Mouse (Mus musculus): ENCODE data around the gene Capn13. TPM values are rescaled to one million over a fixed set of nuclear protein-coding genes. Genes with fewer than 3 reads are reported as not detected.
"Not testable (repeated sequence)": the region's sequence is repeated elsewhere in the genome, so short reads cannot be mapped to it uniquely, and the experiment has no call there.

Gene Capn13
- total RNA-seq, 2 experiments from 2014 or later: not detected

DNA sequence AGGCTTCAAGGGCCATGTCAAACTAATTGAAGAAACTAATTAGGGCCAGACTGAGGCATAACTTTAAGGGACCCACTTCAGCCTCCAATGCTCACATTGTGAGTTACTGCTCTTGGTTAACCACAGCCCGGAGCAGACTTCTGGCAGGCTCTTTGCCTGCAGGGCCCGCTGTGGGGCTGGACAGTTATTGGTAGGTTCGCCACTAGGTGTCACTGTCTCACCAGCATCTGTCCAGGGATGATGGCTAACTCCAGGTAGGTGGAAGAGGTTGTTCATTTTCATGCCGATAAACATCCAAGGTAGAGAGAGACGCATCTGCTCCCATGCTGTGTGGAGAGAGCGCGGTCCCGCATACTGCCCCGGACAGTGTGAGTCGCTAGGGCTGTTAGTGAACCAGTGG is 98.6 kb downstream of the Capn13 start:
- TF ChIP-seq CTCF (IDR thresholded peaks at IDR 0.05): peak; percentile 87
- Histone ChIP-seq H3K4me3 (no peak overlapping the region), H3K27ac (no peak overlapping the region)
- intact Hi-C loops (cut with DNase I): loop anchor here (1.0 to 10.0 kb wide), 4 partner anchors 273 to 580 kb away; partner anchors contain the start of gene Ehd3
- peak; percentile 73 to 83 for DNase-seq (ENCODE audit: extremely low spot score in 1 of 2, low spot score in 2 of 2)

- intact Hi-C loops (cut with DNase I): loop anchor here (1.0 to 10.0 kb wide), 4 partner anchors 273 to 581 kb away; partner anchors contain the start of gene Ehd3
- peak; percentile 68 to 70 for DNase-seq (ENCODE audit: extremely low spot score in 1 of 2, low spot score in 2 of 2)
- peak; percentile 95 for TF ChIP-seq CTCF (IDR thresholded peaks at IDR 0.05)
- Histone ChIP-seq H3K27ac (no peak overlapping the region), H3K4me3 (no peak overlapping the region)
Observed at GRCm38 (mm10) chr17:73301258-73302050, 99.2 kb downstream of the Capn13 start.

DNA sequence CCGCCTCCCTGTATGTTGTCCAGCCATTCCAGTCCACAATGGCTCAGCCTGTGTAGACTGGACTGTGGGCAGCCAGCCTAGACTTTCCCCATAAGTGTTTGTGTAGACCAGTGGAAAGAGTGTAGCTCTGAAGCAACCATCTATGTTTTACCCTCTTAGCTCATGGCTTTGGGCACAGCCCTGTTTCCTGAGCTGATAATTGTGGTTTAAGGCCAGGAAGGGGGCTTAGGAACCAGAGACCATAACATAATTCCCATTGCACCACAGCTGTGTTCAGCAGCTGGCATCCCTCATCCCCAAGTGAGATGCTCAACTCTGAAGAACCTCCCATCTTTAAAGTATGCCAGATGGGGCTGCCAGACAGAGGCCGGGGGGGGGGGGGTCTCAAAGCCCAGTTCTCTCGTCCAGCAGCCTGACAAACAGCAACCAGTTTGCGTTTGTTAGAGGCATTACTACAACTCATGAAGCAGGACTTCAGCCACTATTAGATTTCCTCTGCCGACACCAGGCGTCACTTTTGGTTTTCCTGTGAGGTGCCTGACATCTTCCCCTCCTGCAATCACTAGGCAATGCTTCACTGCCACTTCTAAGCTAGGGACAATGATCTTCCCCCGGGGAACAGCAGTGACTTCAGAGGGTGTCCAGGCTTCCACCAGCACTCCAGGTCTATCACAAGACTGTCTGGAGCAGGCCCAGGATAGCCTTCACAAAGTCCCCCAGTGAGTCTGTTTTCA is 100.4 kb downstream of the Capn13 start:
- H3K27ac ChIP-seq: no peak overlapping the region
- no peak for DNase-seq (ENCODE audit: extremely low spot score in 1 of 2, low spot score in 2 of 2)
- no peak overlapping the region for H3K4me3 ChIP-seq
- intact Hi-C loops (cut with DNase I): loop anchor here (10.0 kb wide), 1 partner anchor 274 kb away; no protein-coding TSS in a partner anchor
- TF ChIP-seq CTCF (IDR thresholded peaks at IDR 0.05): no peak

- TF ChIP-seq CTCF (IDR thresholded peaks at IDR 0.05): no peak
- DNase-seq (ENCODE audit: extremely low spot score in 1 of 2, low spot score in 2 of 2): no peak
- H3K4me3 ChIP-seq: no peak overlapping the region
- intact Hi-C loops (cut with DNase I): loop anchor here (2.0 kb wide), 1 partner anchor 500 kb away; no protein-coding TSS in a partner anchor
- H3K27ac ChIP-seq: no peak overlapping the region
Observed at GRCm38 (mm10) chr17:73298981-73299380, 101.7 kb downstream of the Capn13 start.

- no peak overlapping the region for H3K27ac ChIP-seq
- H3K4me3 ChIP-seq: no peak overlapping the region
- intact Hi-C loops (cut with DNase I): loop anchor here (1.0 to 2.0 kb wide), 4 partner anchors 122 to 439 kb away; no protein-coding TSS in a partner anchor
- TF ChIP-seq CTCF (IDR thresholded peaks at IDR 0.05): peak; percentile 66
- peak; percentile 59 to 67 for DNase-seq (ENCODE audit: extremely low spot score in 1 of 2, low spot score in 2 of 2)
Observed at GRCm38 (mm10) chr17:73296855-73297254, 103.8 kb downstream of the Capn13 start.

GRCm38 (mm10) chr17:73293237-73293636 is 107.4 kb downstream of the Capn13 start:
- intact Hi-C loops (cut with DNase I): no loop called here
- no peak overlapping the region for H3K27ac ChIP-seq
- TF ChIP-seq CTCF (IDR thresholded peaks at IDR 0.05): no peak
- H3K4me3 ChIP-seq: no peak overlapping the region
- DNase-seq (ENCODE audit: extremely low spot score in 1 of 2, low spot score in 2 of 2): no peak

DNA sequence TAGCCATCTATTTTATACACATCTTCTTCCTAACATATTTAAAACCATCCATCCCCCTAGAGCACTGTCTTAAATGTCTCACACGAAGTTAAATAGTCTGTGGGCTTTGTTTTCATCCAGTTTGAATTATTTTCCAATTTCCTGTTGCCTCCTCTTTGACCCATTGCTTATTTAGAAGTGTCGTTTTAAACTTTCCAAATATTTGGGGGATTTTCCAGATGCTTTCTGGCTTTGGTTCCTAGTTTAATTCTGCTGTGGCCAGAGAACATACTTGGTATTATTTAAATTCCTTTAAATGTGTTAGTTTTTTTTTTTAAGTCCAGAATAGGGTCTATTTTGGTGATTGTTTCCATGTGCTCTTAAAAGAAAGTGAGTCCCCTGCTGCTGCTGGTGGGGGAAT is 116.4 kb downstream of the Capn13 start:
- DNase-seq (ENCODE audit: extremely low spot score in 1 of 2, low spot score in 2 of 2): no peak
- H3K4me3 ChIP-seq: no peak overlapping the region
- no peak overlapping the region for H3K27ac ChIP-seq
- intact Hi-C loops (cut with DNase I): no loop called here
- TF ChIP-seq CTCF (IDR thresholded peaks at IDR 0.05): no peak

- intact Hi-C loops (cut with DNase I); DNase-seq (ENCODE audit: extremely low spot score in 1 of 2, low spot score in 2 of 2); H3K4me3 ChIP-seq; H3K27ac ChIP-seq: not testable (repeated sequence)
Observed at GRCm38 (mm10) chr17:73282702-73283101, 118.0 kb downstream of the Capn13 start.

DNA sequence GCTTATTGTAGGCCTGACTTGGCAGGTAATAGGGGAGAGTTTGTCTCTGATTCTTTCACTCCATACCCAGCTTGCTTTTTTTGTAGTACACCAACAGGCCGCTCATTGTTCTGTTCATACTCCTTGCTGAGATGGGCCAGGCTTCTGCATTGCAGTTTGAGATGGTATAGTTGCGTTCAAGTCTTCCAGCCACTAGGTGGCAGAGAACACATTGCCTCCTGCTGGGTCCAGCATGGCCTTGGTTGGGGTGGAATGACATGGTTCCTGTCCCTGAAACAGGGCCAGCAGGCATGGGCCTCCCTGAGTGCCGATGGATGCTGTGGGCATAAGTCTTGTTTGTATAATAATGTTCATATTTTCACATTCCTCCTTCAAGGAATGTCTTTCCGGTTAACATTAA is 122.9 kb downstream of the Capn13 start:
- Histone ChIP-seq H3K27ac (no peak overlapping the region), H3K4me3 (no peak overlapping the region)
- DNase-seq (ENCODE audit: extremely low spot score in 1 of 2, low spot score in 2 of 2): no peak
- intact Hi-C loops (cut with DNase I): no loop called here
- peak; percentile 19 for TF ChIP-seq CTCF (IDR thresholded peaks at IDR 0.05)

DNA sequence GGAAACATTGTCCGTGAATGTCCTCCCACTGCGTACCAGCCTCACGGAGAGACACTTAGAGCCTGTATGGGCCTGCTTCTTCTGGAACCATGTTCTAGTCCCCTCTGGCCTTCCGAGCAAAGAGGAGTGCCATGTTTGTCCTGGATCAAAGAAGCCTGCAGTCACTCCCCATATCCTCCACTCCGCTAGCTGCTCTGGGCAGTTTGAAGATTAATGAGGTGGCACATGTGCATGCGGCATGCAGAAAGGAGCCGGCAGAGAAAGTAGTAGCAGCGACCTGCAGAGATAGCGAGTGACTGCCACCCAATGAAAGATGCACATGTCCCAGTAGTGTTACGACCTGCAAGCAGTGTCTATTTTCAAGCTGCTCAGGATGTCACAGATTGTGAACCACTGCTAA is 125.6 kb downstream of the Capn13 start:
- no peak for TF ChIP-seq CTCF (IDR thresholded peaks at IDR 0.05)
- Histone ChIP-seq H3K4me3 (no peak overlapping the region), H3K27ac (no peak overlapping the region)
- intact Hi-C loops (cut with DNase I): no loop called here
- no peak for DNase-seq (ENCODE audit: extremely low spot score in 1 of 2, low spot score in 2 of 2)

GRCm38 (mm10) chr17:73273809-73274208 is 126.9 kb downstream of the Capn13 start:
- no peak for DNase-seq (ENCODE audit: extremely low spot score in 1 of 2, low spot score in 2 of 2)
- no peak for TF ChIP-seq CTCF (IDR thresholded peaks at IDR 0.05)
- H3K27ac ChIP-seq: no peak overlapping the region
- no peak overlapping the region for H3K4me3 ChIP-seq
- intact Hi-C loops (cut with DNase I): loop anchor here (5.0 kb wide), 1 partner anchor 302 kb away; no protein-coding TSS in a partner anchor

Measured in left cerebral cortex, adult 2 months (tissue).